Mouse (Mus musculus): ENCODE data around the gene Ccl8. TPM values are rescaled to one million over a fixed set of nuclear protein-coding genes. Genes with fewer than 3 reads are reported as not detected.

The Ccl8 gene
- polyA plus RNA-seq, 1 experiment from 2014 or later: not detected

GRCm38 (mm10) chr11:82101529-82101928 lies 13.5 kb upstream of the Ccl8 start, which contains the start of gene Ccl12:
Ccl12 (plus strand) TSS chr11:82101845.
- Histone ChIP-seq H3K9me3 (no peaks in the 10 kb centered on the region), H3K27me3 (no peaks in the 10 kb centered on the region), H3K4me1 (no peaks in the 10 kb centered on the region), H3K4me2 (replicated peaks) (no peak within 1 kb of the TSS), H3K36me3 (no peaks in the 10 kb centered on the region), H3K27ac (replicated peaks) (no peak within 1 kb of the TSS), H3K4me3 (no peak within 1 kb of the TSS), H3K9ac (replicated peaks) (no peak within 1 kb of the TSS)
- 72% methylated on average over 2 of the region's 2 CpGs for WGBS
- no peak for ATAC-seq (replicated peaks)

DNA sequence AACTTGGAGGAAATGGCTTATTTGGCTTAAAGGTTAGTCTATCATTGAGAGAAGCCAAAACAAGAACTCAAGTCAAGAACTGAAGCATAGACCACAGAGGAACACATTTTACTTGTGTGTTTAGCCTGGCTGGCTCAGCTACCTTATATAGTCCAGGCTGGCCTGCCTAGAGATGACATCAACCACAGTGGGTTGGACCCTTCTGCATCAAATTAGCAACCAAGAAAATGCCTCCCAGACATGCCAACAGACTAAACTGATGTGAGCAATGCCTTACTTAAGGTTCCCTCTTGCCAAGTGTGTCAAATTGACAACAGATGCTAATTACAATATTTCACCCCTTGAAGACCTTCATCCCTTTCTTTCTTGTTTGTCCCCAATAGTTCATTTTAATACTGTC lies 5.4 kb upstream of the Ccl8 start:
- Histone ChIP-seq H3K27me3 (no peaks in the 10 kb centered on the region), H3K9me3 (no peaks in the 10 kb centered on the region), H3K36me3 (no peaks in the 10 kb centered on the region), H3K9ac (replicated peaks) (no peak overlapping the region), H3K4me2 (replicated peaks) (no peak overlapping the region), H3K4me1 (no peaks in the 10 kb centered on the region), H3K27ac (replicated peaks) (no peak overlapping the region), H3K4me3 (no peak overlapping the region)
- no peak for ATAC-seq (replicated peaks)

- Histone ChIP-seq H3K27me3 (no peaks in the 10 kb centered on the region), H3K9ac (replicated peaks) (no peak overlapping the region), H3K4me1 (no peaks in the 10 kb centered on the region), H3K4me2 (replicated peaks) (no peak overlapping the region), H3K9me3 (no peaks in the 10 kb centered on the region), H3K36me3 (no peaks in the 10 kb centered on the region), H3K27ac (replicated peaks) (no peak overlapping the region), H3K4me3 (no peak overlapping the region)
- no peak for ATAC-seq (replicated peaks)
- 47% methylated on average over 6 of the region's 6 CpGs for WGBS
Measured at GRCm38 (mm10) chr11:82110372-82111248, 4.4 kb upstream of the Ccl8 start.

DNA sequence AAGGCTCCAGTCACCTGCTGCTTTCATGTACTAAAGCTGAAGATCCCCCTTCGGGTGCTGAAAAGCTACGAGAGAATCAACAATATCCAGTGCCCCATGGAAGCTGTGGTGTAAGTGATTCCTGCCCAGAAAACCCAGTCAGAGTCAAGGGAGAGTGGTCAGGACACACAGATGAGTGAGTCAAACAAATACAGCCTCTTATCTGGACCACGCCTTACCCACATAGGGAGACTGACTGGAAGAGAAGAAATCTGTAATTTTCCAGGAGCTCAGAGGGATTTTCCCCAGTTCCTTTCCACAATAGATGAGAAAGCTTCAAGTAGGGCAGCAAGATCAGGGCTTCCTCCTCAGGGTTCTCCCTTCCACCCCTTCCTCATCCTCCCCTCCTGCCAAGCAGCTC lies 1.1 kb downstream of the Ccl8 start:
- H3K4me3 ChIP-seq: no peak overlapping the region
- WGBS: 89% methylated on average over 3 of the region's 3 CpGs
- H3K27ac ChIP-seq (replicated peaks): no peak overlapping the region
- H3K4me2 ChIP-seq (replicated peaks): no peak overlapping the region
- no peaks in the 10 kb centered on the region for H3K4me1 ChIP-seq
- H3K27me3 ChIP-seq: no peaks in the 10 kb centered on the region
- ATAC-seq (replicated peaks): no peak
- no peaks in the 10 kb centered on the region for H3K36me3 ChIP-seq
- H3K9ac ChIP-seq (replicated peaks): no peak overlapping the region
- no peaks in the 10 kb centered on the region for H3K9me3 ChIP-seq

- H3K36me3 ChIP-seq: no peaks in the 10 kb centered on the region
- WGBS: 68% methylated on average over 1 of the region's 1 CpGs
- H3K4me2 ChIP-seq (replicated peaks): no peak overlapping the region
- ATAC-seq (replicated peaks): no peak
- no peak overlapping the region for H3K4me3 ChIP-seq
- no peak overlapping the region for H3K27ac ChIP-seq (replicated peaks)
- no peak overlapping the region for H3K9ac ChIP-seq (replicated peaks)
- no peaks in the 10 kb centered on the region for H3K9me3 ChIP-seq
- H3K4me1 ChIP-seq: no peaks in the 10 kb centered on the region
- no peaks in the 10 kb centered on the region for H3K27me3 ChIP-seq
Measured at GRCm38 (mm10) chr11:82132977-82133376, 18.0 kb downstream of the Ccl8 start.

DNA sequence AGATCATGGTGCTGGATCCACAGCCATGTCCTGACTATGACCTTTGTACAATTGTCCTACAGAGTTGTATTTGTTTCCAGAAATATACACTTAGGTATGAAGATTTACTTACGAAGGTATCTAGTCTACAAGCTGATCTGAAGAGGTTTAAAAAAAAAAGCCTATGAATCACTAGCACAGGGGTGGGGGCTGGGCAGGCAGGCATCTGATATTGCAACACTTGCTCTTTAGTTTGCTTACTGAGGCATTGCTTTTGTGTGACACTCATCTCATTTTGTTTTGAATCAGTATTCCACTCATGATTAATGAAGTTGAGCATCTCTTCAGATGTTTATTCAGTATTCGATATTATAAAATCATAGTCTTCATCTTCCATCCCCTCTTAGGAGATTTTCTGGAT lies 21.2 kb downstream of the Ccl8 start:
- 93% methylated on average over 2 of the region's 2 CpGs for WGBS
- H3K9ac ChIP-seq (replicated peaks): no peak overlapping the region
- ATAC-seq (replicated peaks): no peak

GRCm38 (mm10) chr11:82139492-82140094 lies 24.6 kb downstream of the Ccl8 start:
- H3K4me2 ChIP-seq (replicated peaks): no peak overlapping the region
- WGBS: 79% methylated on average over 7 of the region's 7 CpGs
- H3K4me1 ChIP-seq: no peaks in the 10 kb centered on the region
- H3K27ac ChIP-seq (replicated peaks): no peak overlapping the region
- H3K4me3 ChIP-seq: no peak overlapping the region
- H3K36me3 ChIP-seq: no peaks in the 10 kb centered on the region
- H3K9me3 ChIP-seq: no peaks in the 10 kb centered on the region
- no peak for ATAC-seq (replicated peaks)
- H3K9ac ChIP-seq (replicated peaks): no peak overlapping the region
- no peaks in the 10 kb centered on the region for H3K27me3 ChIP-seq

More for the DNA sequence above, 21.2 kb downstream of the Ccl8 start:
- Histone ChIP-seq H3K9me3 (no peaks in the 10 kb centered on the region), H3K27ac (replicated peaks) (no peak overlapping the region), H3K4me1 (no peaks in the 10 kb centered on the region), H3K4me3 (no peak overlapping the region), H3K4me2 (replicated peaks) (no peak overlapping the region), H3K27me3 (no peaks in the 10 kb centered on the region), H3K36me3 (no peaks in the 10 kb centered on the region)

DNA sequence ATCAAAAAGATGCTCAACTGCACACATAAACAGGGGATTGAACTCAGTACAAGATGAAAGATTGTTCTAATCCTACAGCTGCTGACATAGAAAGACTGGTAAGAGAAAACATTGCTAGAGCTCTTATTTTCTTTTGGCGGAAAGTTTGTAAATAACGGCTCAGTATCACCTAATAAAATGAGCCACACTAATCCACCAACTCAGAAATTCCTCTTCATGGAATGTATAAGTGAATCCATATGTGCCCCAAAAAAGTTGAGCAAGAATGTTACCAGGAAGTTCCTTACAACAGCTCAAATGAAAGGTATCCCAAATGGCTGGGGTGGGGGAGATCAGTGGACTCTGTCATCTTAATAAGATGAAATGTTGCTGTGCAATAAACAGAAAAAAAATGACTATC lies 44.1 kb downstream of the Ccl8 start:
- H3K9me3 ChIP-seq: no peaks in the 10 kb centered on the region
- no peak overlapping the region for H3K27ac ChIP-seq (replicated peaks)
- H3K36me3 ChIP-seq: no peaks in the 10 kb centered on the region
- H3K4me2 ChIP-seq (replicated peaks): no peak overlapping the region
- no peaks in the 10 kb centered on the region for H3K4me1 ChIP-seq
- no peaks in the 10 kb centered on the region for H3K27me3 ChIP-seq
- no peak for ATAC-seq (replicated peaks)
- H3K9ac ChIP-seq (replicated peaks): no peak overlapping the region
- WGBS: 96% methylated on average over 2 of the region's 2 CpGs
- H3K4me3 ChIP-seq: no peak overlapping the region

DNA sequence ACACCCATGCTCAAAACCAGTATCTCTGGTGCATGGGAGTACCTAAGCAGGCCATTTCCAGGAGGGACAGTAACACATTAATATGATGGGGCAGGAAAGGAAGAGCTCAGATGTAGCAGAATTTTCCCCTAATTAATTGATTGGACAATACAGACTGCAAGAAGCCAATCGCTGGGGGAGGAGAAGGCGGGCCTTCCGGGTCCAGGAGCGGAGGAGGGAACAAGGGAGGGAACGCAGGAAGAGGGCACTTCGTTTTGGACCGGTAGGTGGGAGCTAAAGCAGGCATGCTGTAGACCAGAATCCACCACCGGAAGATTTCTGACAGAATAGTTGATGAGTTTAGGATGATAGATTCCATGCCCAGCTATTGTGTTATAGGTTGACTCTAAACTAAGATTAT lies 48.3 kb downstream of the Ccl8 start:
- 72% methylated on average over 8 of the region's 8 CpGs for WGBS
- no peak for ATAC-seq (replicated peaks)
- no peaks in the 10 kb centered on the region for H3K36me3 ChIP-seq
- no peaks in the 10 kb centered on the region for H3K9me3 ChIP-seq
- no peaks in the 10 kb centered on the region for H3K4me1 ChIP-seq
- no peak overlapping the region for H3K27ac ChIP-seq (replicated peaks)
- H3K9ac ChIP-seq (replicated peaks): no peak overlapping the region
- H3K27me3 ChIP-seq: no peaks in the 10 kb centered on the region
- no peak overlapping the region for H3K4me2 ChIP-seq (replicated peaks)
- no peak overlapping the region for H3K4me3 ChIP-seq

Other genes starting within 250 kb of the Ccl8 start
- gene Asic2, start 146.7 kb upstream of the Ccl8 start, polyA plus RNA-seq (2015; fragmentation: Nextera tagmentation; extraction: Ambion mirVana): 5.5 and 5.6 TPM in 2 replicates
- gene Ccl2, start 79.6 kb upstream of the Ccl8 start, polyA plus RNA-seq (2015; fragmentation: Nextera tagmentation; extraction: Ambion mirVana): 0.17 and 0.65 TPM in 2 replicates
- not detected in 2 replicates for gene Gm17268, start 76.6 kb upstream of the Ccl8 start, polyA plus RNA-seq (2015; fragmentation: Nextera tagmentation; extraction: Ambion mirVana)
- 0.32 and 0.51 TPM in 2 replicates for gene Ccl7, start 69.5 kb upstream of the Ccl8 start, polyA plus RNA-seq (2015; fragmentation: Nextera tagmentation; extraction: Ambion mirVana)
- not detected in 2 replicates for gene Ccl11, start 57.4 kb upstream of the Ccl8 start, polyA plus RNA-seq (2015; fragmentation: Nextera tagmentation; extraction: Ambion mirVana)
- gene Ccl12, start 13.3 kb upstream of the Ccl8 start, polyA plus RNA-seq (2015; fragmentation: Nextera tagmentation; extraction: Ambion mirVana): 0.64 and 0.83 TPM in 2 replicates
- not detected in 2 replicates for gene Ccl1, start 190.5 kb downstream of the Ccl8 start, polyA plus RNA-seq (2015; fragmentation: Nextera tagmentation; extraction: Ambion mirVana)